Mouse (Mus musculus) kidney, postnatal 0 days (tissue): ENCODE data around the gene Olfr1411. TPM values are rescaled to one million over a fixed set of nuclear protein-coding genes. Genes with fewer than 3 reads are reported as not detected.
A peak's percentile ranks its signal among the peaks of the same experiment; 100 is the strongest.

Experiments used
- ATAC-seq: fragments of 200-750 bp; cut with Nextera tagmentation; replicated peaks from 2 replicates; pipeline ENCODE4 v1.8.0; 2017; ENCODE audit warnings: low read depth, moderate number of reproducible peaks, moderate TSS enrichment, moderate library complexity; ENCODE audit not compliant: low FRiP score
- DNase-seq: peaks from one replicate; pipeline ENCODE4 v3.0.0-alpha.2; 2016; ENCODE audit warnings: low spot score
- H3K27ac ChIP-seq: fragments of 300-500 bp; sonication (generic); 2 replicates; pipeline ENCODE4 v1.5.1; 2014; ENCODE audit warnings: mild to moderate bottlenecking
- H3K27me3 ChIP-seq: fragments of 300-500 bp; sonication (generic); 2 replicates; pipeline ENCODE4 v1.6.1; 2014; ENCODE audit warnings: low read length, mixed read lengths; ENCODE audit not compliant: insufficient read depth
- H3K36me3 ChIP-seq: fragments of 300-500 bp; sonication (generic); 2 replicates; pipeline ENCODE4 v1.6.1; 2014; ENCODE audit warnings: low read length, mixed read lengths; ENCODE audit not compliant: insufficient read depth
- H3K4me1 ChIP-seq: fragments of 300-500 bp; sonication (generic); replicated peaks from 2 replicates; pipeline ENCODE4 v1.6.1; 2014; ENCODE audit warnings: antibody characterized with exemption, low read length, mixed read lengths; ENCODE audit not compliant: insufficient read depth
- H3K4me2 ChIP-seq: fragments of 300-500 bp; sonication (generic); 2 replicates; pipeline ENCODE4 v1.6.1; 2014; ENCODE audit warnings: mild to moderate bottlenecking, low read length, moderate library complexity, mixed read lengths
- H3K4me3 ChIP-seq: fragments of 300-500 bp; sonication (generic); replicated peaks from 2 replicates; pipeline ENCODE4 v1.5.1; 2014; ENCODE audit warnings: low read depth, low read length
- H3K9ac ChIP-seq: fragments of 300-500 bp; sonication (generic); 2 replicates; pipeline ENCODE4 v1.6.1; 2014; ENCODE audit warnings: low read depth, low read length
- H3K9me3 ChIP-seq: fragments of 300-500 bp; sonication (generic); replicated peaks from 2 replicates; pipeline ENCODE4 v1.6.1; 2016; ENCODE audit warnings: low read length, inconsistent platforms, mixed read lengths
- CTCF ChIP-seq: IDR thresholded peaks from 2 replicates; pipeline ENCODE4 v1.5.1; 2016; ENCODE audit warnings: antibody characterized with exemption, low read depth, mild to moderate bottlenecking, moderate library complexity
- WGBS: fragments of 180-500 bp; shearing (Covaris S2); extraction: QIAGEN DNeasy Blood & Tissue Kit; methylation state at CpG from one replicate; pipeline ENCODE4 v1.1.7; 2014; 5-methylcytosine and 5-hydroxymethylcytosine counted together
- polyA plus RNA-seq: library from polyadenylated mRNA; unstranded; fragments of >200 nt; fragmentation: Nextera tagmentation; extraction: Ambion mirVana; gene quantifications from 2 replicates; pipeline ENCODE4 v1.2.1, GENCODE M21; 2015

Gene Olfr1411
- polyA plus RNA-seq, 1 experiment from 2014 or later = not detected

DNA sequence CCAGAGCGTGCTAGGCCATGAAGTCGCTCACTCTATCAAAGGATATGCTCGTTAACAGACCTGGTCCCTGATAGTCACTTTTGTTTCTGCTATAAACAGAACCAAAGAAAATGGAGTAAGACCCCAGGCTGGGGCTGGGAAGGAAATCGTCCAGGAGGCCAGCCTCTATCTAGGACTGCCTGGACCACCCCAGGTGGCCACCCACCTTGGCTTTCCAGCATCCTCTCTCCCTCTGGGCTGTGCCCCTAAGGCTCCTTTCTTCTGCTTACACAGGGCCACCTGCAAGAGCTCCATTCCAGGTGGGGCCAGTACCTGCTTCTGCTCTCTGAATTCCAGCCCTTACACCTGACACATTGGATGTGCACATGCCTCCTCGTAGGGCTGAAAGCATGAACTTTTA is 38.0 kb downstream of the Olfr1411 start:
- Histone ChIP-seq H3K9me3 (no peaks in the 10 kb centered on the region), H3K4me3 (no peak overlapping the region), H3K36me3 (peaks cover 8% of the 10 kb centered on the region), H3K9ac (no peak overlapping the region), H3K27me3 (no peaks in the 10 kb centered on the region), H3K4me1 (no peaks in the 10 kb centered on the region), H3K27ac (no peak overlapping the region), H3K4me2 (no peak overlapping the region)
- ATAC-seq (no peak), DNase-seq (no peak)
- 83% methylated on average over 5 of the region's 5 CpGs for WGBS
- TF ChIP-seq CTCF = no peak

DNA sequence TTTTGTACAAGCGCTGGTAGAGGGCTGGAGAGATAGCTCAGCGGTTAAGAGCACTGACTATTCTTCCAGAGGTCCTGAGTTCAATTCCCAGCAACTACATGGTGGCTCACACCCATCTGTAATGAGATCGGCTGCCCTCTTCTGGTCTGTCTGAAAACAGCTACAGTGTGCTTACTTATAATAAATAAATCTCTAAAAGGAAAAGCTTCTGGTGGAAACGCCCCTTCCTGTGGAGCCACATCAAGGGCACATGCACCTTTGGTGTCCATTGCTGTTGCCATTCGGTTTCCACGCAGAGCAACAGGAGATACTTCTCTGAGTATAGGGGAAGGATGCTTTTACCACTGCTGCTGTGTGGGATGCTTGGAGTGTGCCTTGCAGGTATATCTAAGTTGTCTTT is 38.7 kb downstream of the Olfr1411 start:
- Histone ChIP-seq H3K27ac (no peak overlapping the region), H3K9me3 (no peaks in the 10 kb centered on the region), H3K27me3 (no peaks in the 10 kb centered on the region), H3K9ac (no peak overlapping the region), H3K36me3 (peaks cover 11% of the 10 kb centered on the region), H3K4me3 (no peak overlapping the region), H3K4me2 (no peak overlapping the region), H3K4me1 (no peaks in the 10 kb centered on the region)
- WGBS = 65% methylated on average over 6 of the region's 6 CpGs
- ATAC-seq = no peak
- peak; percentile 35 for TF ChIP-seq CTCF
- no peak for DNase-seq

DNA sequence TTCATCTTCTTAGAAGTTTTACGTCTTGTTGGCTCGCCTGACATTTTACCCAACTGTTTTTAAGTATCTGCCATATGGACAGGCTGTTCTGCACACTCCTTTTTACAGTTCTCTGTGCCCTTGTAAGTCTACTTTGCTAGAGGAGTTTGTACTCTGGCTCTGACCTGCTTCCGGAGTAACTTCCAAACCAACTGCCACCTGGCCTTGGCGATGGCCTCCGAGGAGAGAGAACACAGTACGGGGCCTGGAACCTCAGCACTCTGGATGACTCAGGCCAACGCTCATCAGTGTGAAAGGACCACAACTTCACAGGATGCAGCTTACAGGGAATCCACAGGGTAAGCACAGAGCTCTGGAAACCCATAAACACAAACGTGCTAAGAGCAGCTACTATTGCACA is 39.5 kb downstream of the Olfr1411 start:
- no peak overlapping the region for H3K9ac ChIP-seq
- H3K4me2 ChIP-seq = no peak overlapping the region
- no peaks in the 10 kb centered on the region for H3K9me3 ChIP-seq
- no peaks in the 10 kb centered on the region for H3K27me3 ChIP-seq
- H3K4me1 ChIP-seq = no peaks in the 10 kb centered on the region
- H3K4me3 ChIP-seq = no peak overlapping the region
- no peak overlapping the region for H3K27ac ChIP-seq
- DNase-seq (no peak), ATAC-seq (no peak)
- 80% methylated on average over 8 of the region's 8 CpGs for WGBS
- no peak for TF ChIP-seq CTCF
- peaks cover 11% of the 10 kb centered on the region for H3K36me3 ChIP-seq

DNA sequence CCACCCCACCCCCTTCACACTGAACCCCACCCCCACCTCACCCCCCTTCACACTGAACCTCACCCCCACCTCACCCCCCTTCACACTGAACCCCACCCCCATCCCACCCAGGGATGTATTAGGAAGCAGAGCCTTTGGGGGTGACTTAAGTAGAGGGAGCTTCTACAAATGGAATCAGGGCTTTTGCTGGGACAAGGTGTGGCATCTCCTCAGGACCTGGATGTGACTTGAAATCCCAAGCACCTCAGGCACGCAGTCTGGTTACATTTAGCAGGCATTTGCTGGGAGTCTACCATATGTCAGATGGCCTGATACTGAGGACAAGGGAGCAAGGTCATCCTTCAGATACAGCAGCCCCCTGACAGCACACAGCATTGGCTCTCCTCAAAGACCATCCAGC is 40.4 kb downstream of the Olfr1411 start:
- H3K27me3 ChIP-seq = no peaks in the 10 kb centered on the region
- no peaks in the 10 kb centered on the region for H3K9me3 ChIP-seq
- no peak overlapping the region for H3K27ac ChIP-seq
- ATAC-seq = no peak
- H3K4me3 ChIP-seq = no peak overlapping the region
- 61% methylated on average over 1 of the region's 1 CpGs for WGBS
- no peak overlapping the region for H3K9ac ChIP-seq
- H3K4me2 ChIP-seq = no peak overlapping the region
- DNase-seq = no peak
- TF ChIP-seq CTCF = no peak
- H3K4me1 ChIP-seq = no peaks in the 10 kb centered on the region
- H3K36me3 ChIP-seq = peaks cover 11% of the 10 kb centered on the region

DNA sequence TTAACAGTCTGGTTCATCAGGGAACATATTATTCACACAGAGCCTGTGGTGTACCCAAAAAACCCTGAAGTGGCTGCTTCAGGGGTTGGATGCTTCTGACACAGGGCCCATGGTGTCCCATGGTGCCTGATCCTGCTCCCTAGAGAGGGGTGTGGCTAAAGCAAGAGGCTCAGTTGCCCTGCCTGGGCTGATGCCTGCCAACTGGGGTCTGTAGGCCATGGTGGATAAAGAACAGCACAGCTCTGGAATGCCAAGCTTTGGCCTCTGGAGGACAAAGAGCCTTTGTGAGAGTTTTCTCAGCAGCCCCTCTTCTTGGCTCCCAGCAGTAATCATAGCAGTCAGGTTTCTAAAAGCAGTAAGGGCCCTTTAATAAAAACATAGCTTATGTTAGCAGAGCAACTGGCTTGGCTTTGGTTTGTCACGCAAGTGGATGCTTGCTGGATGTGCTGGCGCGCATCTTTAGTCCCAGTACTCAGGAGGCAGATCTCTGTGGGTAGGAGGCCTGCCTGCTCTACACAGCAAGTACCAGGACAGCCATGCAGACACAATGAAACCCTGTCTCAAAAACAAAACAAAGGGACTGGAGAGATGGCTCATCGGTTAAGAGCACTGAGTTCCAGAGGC is 40.9 kb downstream of the Olfr1411 start:
- Histone ChIP-seq H3K27me3 (no peaks in the 10 kb centered on the region), H3K36me3 (peaks cover 11% of the 10 kb centered on the region), H3K4me1 (no peaks in the 10 kb centered on the region), H3K4me3 (no peak overlapping the region), H3K4me2 (no peak overlapping the region), H3K27ac (no peak overlapping the region), H3K9ac (no peak overlapping the region), H3K9me3 (no peaks in the 10 kb centered on the region)
- no peak for TF ChIP-seq CTCF
- ATAC-seq = no peak
- DNase-seq = no peak
- WGBS = 82% methylated on average over 4 of the region's 4 CpGs

DNA sequence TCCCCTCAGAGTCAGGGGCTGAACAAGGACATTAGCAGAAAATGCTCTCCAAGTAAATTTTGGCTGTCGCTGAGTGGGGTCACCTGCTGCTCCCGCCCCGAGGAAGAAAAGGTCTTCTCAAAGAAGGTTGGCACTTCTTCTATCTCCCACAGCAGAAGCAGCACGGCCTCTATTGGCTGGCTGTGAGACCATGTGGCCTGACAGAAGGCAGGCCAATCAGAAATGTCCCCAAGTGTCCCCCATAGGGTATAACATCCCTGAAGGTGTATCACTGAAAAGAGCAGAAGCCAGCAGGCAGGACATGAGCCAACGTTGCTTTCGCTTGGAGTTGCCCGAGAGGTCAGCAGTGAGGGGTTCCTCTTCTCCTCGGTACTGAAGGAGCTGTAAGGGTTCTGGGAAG is 41.8 kb downstream of the Olfr1411 start:
- Histone ChIP-seq H3K9me3 (no peaks in the 10 kb centered on the region), H3K4me2 (no peak overlapping the region), H3K27me3 (no peaks in the 10 kb centered on the region), H3K27ac (no peak overlapping the region), H3K4me1 (peaks cover 7% of the 10 kb centered on the region; the same call in 1 of the 2 replicates), H3K4me3 (no peak overlapping the region), H3K9ac (no peak overlapping the region), H3K36me3 (peaks cover 11% of the 10 kb centered on the region)
- DNase-seq (no peak), ATAC-seq (no peak)
- WGBS = 84% methylated on average over 8 of the region's 8 CpGs
- no peak for TF ChIP-seq CTCF

DNA sequence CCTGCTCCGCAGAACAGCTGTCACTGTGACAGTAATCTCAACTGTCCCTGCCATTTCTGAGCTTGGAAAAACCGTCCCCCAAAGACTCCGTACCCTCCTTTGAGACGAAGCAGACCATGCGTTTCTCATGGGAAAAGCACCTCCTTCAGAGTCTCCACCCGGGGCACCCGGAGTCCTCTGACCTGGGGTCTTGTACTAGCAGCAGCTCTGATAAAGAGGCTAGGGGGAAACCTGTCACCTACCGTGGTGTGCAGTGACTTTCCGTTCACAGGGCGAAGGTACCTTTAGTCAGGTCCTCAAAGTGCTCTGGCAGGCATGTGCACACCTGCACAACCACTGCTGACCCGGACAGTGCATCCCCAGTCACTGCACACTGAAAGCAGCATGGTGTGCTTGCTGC is 42.5 kb downstream of the Olfr1411 start:
- Histone ChIP-seq H3K4me2 (no peak overlapping the region), H3K4me3 (no peak overlapping the region), H3K9me3 (no peaks in the 10 kb centered on the region), H3K27me3 (no peaks in the 10 kb centered on the region), H3K4me1 (peaks cover 9% of the 10 kb centered on the region; the same call in 1 of the 2 replicates), H3K9ac (no peak overlapping the region), H3K27ac (no peak overlapping the region), H3K36me3 (peaks cover 11% of the 10 kb centered on the region)
- no peak for DNase-seq
- 91% methylated on average over 11 of the region's 11 CpGs for WGBS
- no peak for ATAC-seq
- no peak for TF ChIP-seq CTCF
